Mouse (Mus musculus) forebrain, postnatal 0 days (tissue): ENCODE data around the gene Cpox. TPM values are rescaled to one million over a fixed set of nuclear protein-coding genes. Genes with fewer than 3 reads are reported as not detected.

Source experiments
- ATAC-seq: fragments of 200-750 bp; cut with Nextera tagmentation; 2 replicates; pipeline ENCODE4 v1.8.0; 2017; ENCODE audit warnings: mild to moderate bottlenecking, moderate library complexity
- DNase-seq: peaks from one replicate; pipeline ENCODE4 v3.0.0-alpha.2; 2015
- H3K27ac ChIP-seq: fragments of 300-500 bp; sonication (generic); 2 replicates; pipeline ENCODE4 v1.5.1; 2014; ENCODE audit warnings: low read depth, mild to moderate bottlenecking, antibody characterized with exemption, low read length, moderate library complexity, mixed read lengths
- H3K27me3 ChIP-seq: fragments of 300-500 bp; sonication (generic); 2 replicates; pipeline ENCODE4 v1.6.1; 2014; ENCODE audit warnings: mild to moderate bottlenecking, low read length, mixed read lengths; ENCODE audit not compliant: insufficient read depth
- H3K36me3 ChIP-seq: fragments of 300-500 bp; sonication (generic); 2 replicates; pipeline ENCODE4 v1.6.1; 2014; ENCODE audit warnings: mild to moderate bottlenecking, moderate library complexity; ENCODE audit not compliant: insufficient read depth
- H3K4me1 ChIP-seq: fragments of 300-500 bp; sonication (generic); 2 replicates; pipeline ENCODE4 v1.6.1; 2014; ENCODE audit warnings: antibody characterized with exemption; ENCODE audit not compliant: insufficient read depth
- H3K4me2 ChIP-seq: fragments of 300-500 bp; sonication (generic); 2 replicates; pipeline ENCODE4 v1.6.1; 2014; ENCODE audit warnings: low read depth, mild to moderate bottlenecking, moderate library complexity
- H3K4me3 ChIP-seq: fragments of 300-500 bp; sonication (generic); 2 replicates; pipeline ENCODE4 v1.5.1; 2014; ENCODE audit warnings: low read depth, low read length, mixed read lengths
- H3K9ac ChIP-seq: fragments of 300-500 bp; sonication (generic); 2 replicates; pipeline ENCODE4 v1.6.1; 2014; ENCODE audit warnings: mild to moderate bottlenecking
- H3K9me3 ChIP-seq: fragments of 300-500 bp; sonication (generic); 2 replicates; pipeline ENCODE4 v1.6.1; 2016; ENCODE audit warnings: low read length
- CTCF ChIP-seq: sonication (generic); IDR thresholded peaks from 2 replicates; pipeline ENCODE4 v1.5.1; 2016; ENCODE audit warnings: antibody characterized with exemption, control low read depth, low read depth
- WGBS: fragments of 180-500 bp; shearing (Covaris S2); extraction: QIAGEN DNeasy Blood & Tissue Kit; methylation state at CpG from one replicate; pipeline ENCODE4 v1.1.7; 2014; 5-methylcytosine and 5-hydroxymethylcytosine counted together
- microRNA-seq, 2 experiments: library from miRNA; unstranded; fragments of <30 nt; microRNA quantifications; one replicate each; pipeline ENCODE4; 2016
- polyA plus RNA-seq: library from polyadenylated mRNA; unstranded; fragments of >200 nt; fragmentation: Nextera tagmentation; extraction: Ambion mirVana; gene quantifications from 2 replicates; pipeline ENCODE4 v1.2.1, GENCODE M21; 2015
- total RNA-seq: library from RNA; depleted of rRNA; stranded (reverse); fragments of >200 nt; gene quantifications from 2 replicates; pipeline ENCODE4 v1.2.3, GENCODE M21; 2014; rRNA removed

Gene Cpox
- total and polyA plus RNA-seq, 2 experiments from 2014 or later: 10.0 to 22.4 TPM

DNA sequence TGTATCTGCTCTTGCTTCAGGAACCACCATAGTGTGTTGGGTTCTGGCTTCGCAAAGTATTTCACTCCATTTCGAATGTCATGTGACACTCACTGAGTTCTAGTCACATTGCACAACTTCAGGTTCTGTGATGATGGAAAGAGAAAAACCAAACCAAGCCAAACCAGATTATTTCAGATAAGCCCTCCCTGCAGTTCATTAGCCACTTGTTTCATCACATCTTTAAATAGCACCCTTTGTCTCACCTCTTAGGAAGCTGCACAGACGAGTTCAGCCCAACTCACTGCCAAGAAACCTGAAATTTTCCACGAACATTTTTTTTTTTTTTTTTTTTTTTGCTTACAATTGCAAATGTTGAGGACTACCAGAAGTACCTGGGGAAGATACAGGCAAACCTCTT lies 76.6 kb downstream of the Cpox start:
- no peak overlapping the region for H3K27ac ChIP-seq
- no peaks in the 10 kb centered on the region for H3K27me3 ChIP-seq
- no peak for DNase-seq
- H3K4me3 ChIP-seq: no peak overlapping the region
- WGBS: 68% methylated on average over 4 of the region's 4 CpGs
- no peak for TF ChIP-seq CTCF
- H3K4me2 ChIP-seq: no peak overlapping the region
- no peaks in the 10 kb centered on the region for H3K4me1 ChIP-seq
- H3K9me3 ChIP-seq: no peaks in the 10 kb centered on the region
- H3K9ac ChIP-seq: no peak overlapping the region
- no peak for ATAC-seq
- no peaks in the 10 kb centered on the region for H3K36me3 ChIP-seq

DNA sequence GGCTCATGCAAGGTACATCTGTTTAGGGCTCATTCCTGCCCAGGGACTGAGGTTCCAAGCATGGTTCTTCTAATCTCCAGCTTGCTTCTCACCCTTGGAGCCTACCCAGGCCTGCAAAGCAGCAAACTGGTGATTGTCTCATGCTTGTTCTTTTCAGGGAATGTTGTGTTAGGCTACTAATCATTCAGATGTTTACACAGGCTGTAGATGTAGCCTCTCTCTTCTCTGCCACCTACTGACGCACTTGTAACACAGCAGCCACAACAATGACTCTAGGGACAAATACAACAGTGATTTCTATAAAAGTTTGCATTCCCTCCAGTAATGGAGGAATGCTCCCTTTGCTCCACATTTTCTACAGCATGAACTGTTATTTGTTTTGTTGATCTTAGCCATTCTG lies 81.2 kb downstream of the Cpox start:
- Histone ChIP-seq H3K27me3 (no peaks in the 10 kb centered on the region), H3K4me2 (no peak overlapping the region), H3K36me3 (no peaks in the 10 kb centered on the region), H3K27ac (no peak overlapping the region), H3K4me3 (no peak overlapping the region), H3K9me3 (no peaks in the 10 kb centered on the region), H3K9ac (no peak overlapping the region), H3K4me1 (no peaks in the 10 kb centered on the region)
- no peak for ATAC-seq
- WGBS: 16% methylated on average over 1 of the region's 1 CpGs
- TF ChIP-seq CTCF: peak; percentile 57
- DNase-seq: peak; percentile 8

DNA sequence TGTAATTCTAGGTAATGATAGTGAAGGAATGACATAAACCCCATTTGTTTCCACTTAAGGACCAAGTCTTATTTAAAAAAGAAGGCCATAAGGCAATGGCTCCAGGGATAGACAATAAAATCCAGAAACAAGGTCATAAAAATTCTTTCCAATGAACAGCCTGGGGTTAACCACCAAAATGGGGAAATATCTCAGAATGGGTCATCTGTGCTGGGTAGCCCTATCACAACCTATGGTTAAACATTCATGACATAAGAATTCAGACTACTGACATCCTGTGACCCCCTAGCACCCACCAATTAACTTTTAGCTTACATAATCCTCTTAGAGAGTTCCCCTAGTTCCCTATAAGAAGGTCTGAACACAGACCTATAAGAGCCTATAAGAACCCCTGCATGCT lies 86.1 kb downstream of the Cpox start:
- no peak overlapping the region for H3K4me2 ChIP-seq
- TF ChIP-seq CTCF: no peak

GRCm38 (mm10) chr16:58763076-58763475 lies 93.0 kb downstream of the Cpox start, which contains the start of gene Olfr172:
Gene Olfr172 (minus strand): TSS chr16:58763176.
- no peak within 1 kb of the TSS for H3K4me3 ChIP-seq
- WGBS: 80% methylated on average over 1 of the region's 1 CpGs
- no peaks in the 10 kb centered on the region for H3K4me1 ChIP-seq
- no peak within 1 kb of the TSS for H3K4me2 ChIP-seq
- DNase-seq (no peak), ATAC-seq (no peak)
- no peaks in the 10 kb centered on the region for H3K27me3 ChIP-seq
- no peak within 1 kb of the TSS for H3K9ac ChIP-seq
- H3K36me3 ChIP-seq: no peaks in the 10 kb centered on the region
- no peak for TF ChIP-seq CTCF
- no peak within 1 kb of the TSS for H3K27ac ChIP-seq
- H3K9me3 ChIP-seq: no peaks in the 10 kb centered on the region

More for the DNA sequence above, 86.1 kb downstream of the Cpox start:
- DNase-seq (no peak), ATAC-seq (no peak)
- no peak overlapping the region for H3K9ac ChIP-seq
- no peaks in the 10 kb centered on the region for H3K9me3 ChIP-seq
- H3K4me1 ChIP-seq: no peaks in the 10 kb centered on the region
- no peaks in the 10 kb centered on the region for H3K27me3 ChIP-seq
- H3K36me3 ChIP-seq: no peaks in the 10 kb centered on the region
- no peak overlapping the region for H3K4me3 ChIP-seq
- no peak overlapping the region for H3K27ac ChIP-seq

Small RNAs within 50 kb of the gene (microRNA-seq; reads per million reads assigned to microRNA genes)
- gene Gm27564: 0 reads per million in 2 experiments

Other genes with a start within 250 kb of the Cpox start
- 3.9 and 12.6 TPM in 2 replicates for gene St3gal6, start 146.0 kb upstream of the Cpox start, total RNA-seq
- gene St3gal6, start 146.0 kb upstream of the Cpox start, polyA plus RNA-seq: 12.7 and 14.9 TPM in 2 replicates
- not detected in 2 replicates for gene Gm813, start 53.3 kb upstream of the Cpox start, total RNA-seq
- gene Gm813, start 53.3 kb upstream of the Cpox start, polyA plus RNA-seq: not detected in 2 replicates
- gene E330017A01Rik, start 31.6 kb upstream of the Cpox start, total RNA-seq: not detected in 2 replicates
- gene E330017A01Rik, start 31.6 kb upstream of the Cpox start, polyA plus RNA-seq: 0.16 TPM in 1 of 2 replicates, not detected in the other
- 0.14 TPM in 1 of 2 replicates, not detected in the other for gene Gpr15, start 48.8 kb downstream of the Cpox start, total RNA-seq
- not detected in 2 replicates for gene Gpr15, start 48.8 kb downstream of the Cpox start, polyA plus RNA-seq
- gene Cldnd1, start 57.6 kb downstream of the Cpox start, total RNA-seq: 42.9 and 54.8 TPM in 2 replicates
- gene Cldnd1, start 57.6 kb downstream of the Cpox start, polyA plus RNA-seq: 117 and 129 TPM in 2 replicates
- gene Olfr172, start 92.9 kb downstream of the Cpox start, total RNA-seq: not detected in 2 replicates
- not detected in 2 replicates for gene Olfr172, start 92.9 kb downstream of the Cpox start, polyA plus RNA-seq
- gene Olfr173, start 130.0 kb downstream of the Cpox start, total RNA-seq: not detected in 2 replicates
- gene Olfr173, start 130.0 kb downstream of the Cpox start, polyA plus RNA-seq: not detected in 2 replicates
- gene Olfr175-ps1, start 156.5 kb downstream of the Cpox start, total RNA-seq: not detected in 2 replicates
- not detected in 2 replicates for gene Olfr175-ps1, start 156.5 kb downstream of the Cpox start, polyA plus RNA-seq
- gene Olfr177, start 204.5 kb downstream of the Cpox start, total RNA-seq: not detected in 2 replicates
- gene Olfr177, start 204.5 kb downstream of the Cpox start, polyA plus RNA-seq: not detected in 2 replicates
- not detected in 2 replicates for gene Olfr178, start 221.8 kb downstream of the Cpox start, total RNA-seq
- not detected in 2 replicates for gene Olfr178, start 221.8 kb downstream of the Cpox start, polyA plus RNA-seq